Mouse (Mus musculus): ENCODE measurements around the gene Daxx.

Gene Daxx

DNA sequence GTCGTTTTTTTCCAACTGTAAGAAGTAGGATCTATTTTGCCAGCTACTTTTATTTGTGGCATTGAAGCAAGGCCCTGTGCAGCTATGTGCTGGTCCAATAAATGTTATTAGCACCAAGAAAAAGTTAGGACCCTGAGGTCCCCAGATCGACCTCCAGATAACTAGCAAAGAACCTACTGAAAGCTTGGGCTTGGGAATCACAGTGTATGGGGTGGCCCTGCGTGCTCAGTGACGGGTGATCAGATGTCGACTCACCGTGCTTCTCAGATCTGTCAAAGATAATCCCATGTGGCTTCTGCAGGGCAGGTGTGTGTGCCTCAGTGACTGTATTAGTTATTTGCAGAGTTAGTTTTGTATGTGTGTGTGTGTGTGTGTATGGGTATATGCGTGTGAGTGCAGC lies 12.1 kb downstream of the Daxx start:
- no peak for DNase-seq

DNA sequence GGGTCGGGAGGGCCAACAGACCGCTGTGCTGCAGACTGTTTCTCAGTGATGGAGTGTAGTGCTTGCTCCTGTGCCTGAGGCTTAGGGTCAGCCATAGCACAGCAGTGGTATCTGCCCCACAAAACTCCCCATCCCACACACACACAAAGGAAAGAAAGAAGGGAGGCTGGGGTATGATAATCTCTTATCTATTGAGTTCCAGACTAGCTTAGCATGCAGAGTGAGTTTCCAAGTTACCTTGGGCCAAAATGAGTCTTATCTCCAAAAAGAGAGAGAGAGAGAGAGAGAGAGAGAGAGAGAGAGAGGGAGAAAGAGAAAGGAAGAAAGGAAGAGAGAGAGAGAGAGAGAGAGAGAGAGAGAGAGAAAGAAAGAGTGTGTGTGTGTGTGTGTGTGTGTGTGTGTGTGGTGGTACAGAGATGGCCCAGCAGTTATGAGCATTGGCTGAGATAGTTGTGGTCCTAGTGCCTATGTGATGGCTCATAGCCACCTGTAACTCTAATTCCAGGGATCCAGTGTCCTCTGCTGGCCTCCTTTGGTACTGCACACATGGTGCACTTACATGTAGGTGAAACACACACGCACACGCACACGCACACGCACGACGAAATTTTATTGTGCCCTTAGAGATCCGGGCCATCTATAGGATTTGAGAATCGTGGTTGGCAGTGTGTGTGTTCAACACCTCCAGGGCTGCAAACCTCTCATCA lies 15.5 kb downstream of the Daxx start:
- DNase-seq: peak; percentile 44 to 66

DNA sequence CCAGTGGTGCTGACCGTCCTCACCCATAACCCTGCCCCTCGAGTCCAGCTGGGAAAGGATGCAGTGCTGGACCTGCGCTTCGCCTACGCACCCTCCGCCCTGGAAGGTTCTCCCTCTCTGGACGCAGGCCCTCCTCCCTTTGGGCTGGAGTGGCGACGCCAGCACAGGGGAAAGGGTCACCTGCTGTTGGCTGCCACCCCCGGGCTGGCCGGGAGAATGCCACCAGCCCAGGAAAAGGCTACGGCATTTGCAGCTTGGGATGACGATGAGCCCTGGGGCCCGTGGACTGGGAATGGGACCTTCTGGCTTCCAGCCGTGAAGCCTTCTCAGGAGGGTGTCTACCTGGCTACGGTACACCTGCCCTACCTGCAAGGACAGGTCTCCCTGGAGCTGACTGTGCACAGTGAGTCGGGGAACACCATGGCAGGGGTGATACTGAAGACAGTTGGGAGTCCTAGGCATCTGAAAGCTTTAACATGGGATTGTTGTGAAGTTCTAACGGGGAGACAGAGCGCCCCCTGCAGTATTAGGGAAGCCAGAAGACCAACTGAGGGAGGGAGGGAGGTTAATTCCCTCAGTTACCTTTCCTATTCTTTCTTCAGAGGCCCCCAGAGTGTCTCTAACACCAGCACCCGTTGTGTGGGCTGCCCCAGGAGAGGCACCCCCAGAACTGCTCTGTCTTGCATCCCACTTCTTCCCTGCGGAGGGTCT lies 16.3 kb downstream of the Daxx start:
- no peak for DNase-seq

DNA sequence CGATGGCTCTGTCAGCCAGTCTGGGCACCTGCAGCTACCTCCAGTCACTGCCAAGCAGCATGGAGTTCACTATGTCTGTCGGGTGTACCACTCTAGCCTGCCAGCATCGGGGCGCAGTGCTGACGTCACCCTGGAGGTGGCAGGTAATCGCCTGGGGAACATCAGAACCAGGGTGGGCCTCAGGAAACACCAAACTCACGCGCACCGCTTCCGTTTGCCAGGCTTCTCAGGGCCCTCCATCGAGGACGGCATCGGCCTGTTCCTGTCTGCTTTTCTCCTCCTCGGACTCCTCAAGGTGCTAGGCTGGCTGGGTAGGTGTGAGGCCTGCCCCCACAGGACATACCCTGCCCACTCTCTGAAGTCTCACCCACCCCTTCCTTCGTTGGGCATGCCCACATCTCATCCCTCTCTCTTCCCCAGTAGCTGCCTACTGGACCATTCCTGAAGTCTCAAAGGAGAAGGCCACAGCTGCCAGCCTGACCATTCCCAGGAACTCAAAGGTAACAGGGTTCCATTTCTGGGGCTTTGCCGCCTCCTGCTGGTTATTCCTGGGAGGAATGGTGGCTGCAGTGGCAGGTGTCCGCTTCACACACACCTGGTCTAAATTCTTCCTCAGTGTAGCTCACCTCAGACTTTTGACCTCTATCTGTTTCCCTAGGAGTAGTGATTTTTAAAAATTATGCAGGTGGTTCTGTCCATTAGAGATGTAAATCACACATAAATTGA lies 17.2 kb downstream of the Daxx start:
- no peak for DNase-seq

DNA sequence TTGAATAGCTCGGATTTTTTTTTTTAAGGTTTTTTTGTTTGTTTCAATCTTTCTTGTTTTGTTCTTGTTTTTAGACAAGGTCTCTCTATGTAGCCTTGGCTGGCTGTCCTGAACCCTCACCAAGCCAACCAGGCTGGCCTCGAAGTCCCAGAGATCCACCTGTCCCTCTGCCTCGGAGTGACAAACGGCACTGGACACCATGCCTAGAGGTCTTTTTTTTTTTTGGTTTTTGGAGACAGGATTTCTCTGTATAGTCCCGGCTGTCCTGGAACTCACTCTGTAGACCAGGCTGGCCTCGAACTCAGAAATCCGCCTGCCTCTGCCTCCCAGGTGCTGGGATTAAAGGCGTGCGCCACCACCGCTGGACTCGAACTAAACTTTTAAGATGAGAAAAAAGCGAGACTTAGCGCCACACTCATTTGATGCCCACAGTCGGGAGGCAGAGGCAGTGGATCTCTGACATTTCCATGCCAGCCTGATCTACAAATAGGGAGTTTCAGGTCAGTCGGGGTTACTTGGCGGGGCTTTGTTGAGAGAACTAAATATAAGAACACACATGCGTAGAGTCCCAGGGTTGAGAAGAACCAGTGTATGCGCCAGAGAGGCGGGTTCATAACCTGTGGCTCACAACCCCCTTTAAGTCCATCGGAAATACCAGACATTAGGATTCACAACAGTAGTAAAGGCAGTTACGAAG lies 19.2 kb downstream of the Daxx start:
- DNase-seq: no peak

DNA sequence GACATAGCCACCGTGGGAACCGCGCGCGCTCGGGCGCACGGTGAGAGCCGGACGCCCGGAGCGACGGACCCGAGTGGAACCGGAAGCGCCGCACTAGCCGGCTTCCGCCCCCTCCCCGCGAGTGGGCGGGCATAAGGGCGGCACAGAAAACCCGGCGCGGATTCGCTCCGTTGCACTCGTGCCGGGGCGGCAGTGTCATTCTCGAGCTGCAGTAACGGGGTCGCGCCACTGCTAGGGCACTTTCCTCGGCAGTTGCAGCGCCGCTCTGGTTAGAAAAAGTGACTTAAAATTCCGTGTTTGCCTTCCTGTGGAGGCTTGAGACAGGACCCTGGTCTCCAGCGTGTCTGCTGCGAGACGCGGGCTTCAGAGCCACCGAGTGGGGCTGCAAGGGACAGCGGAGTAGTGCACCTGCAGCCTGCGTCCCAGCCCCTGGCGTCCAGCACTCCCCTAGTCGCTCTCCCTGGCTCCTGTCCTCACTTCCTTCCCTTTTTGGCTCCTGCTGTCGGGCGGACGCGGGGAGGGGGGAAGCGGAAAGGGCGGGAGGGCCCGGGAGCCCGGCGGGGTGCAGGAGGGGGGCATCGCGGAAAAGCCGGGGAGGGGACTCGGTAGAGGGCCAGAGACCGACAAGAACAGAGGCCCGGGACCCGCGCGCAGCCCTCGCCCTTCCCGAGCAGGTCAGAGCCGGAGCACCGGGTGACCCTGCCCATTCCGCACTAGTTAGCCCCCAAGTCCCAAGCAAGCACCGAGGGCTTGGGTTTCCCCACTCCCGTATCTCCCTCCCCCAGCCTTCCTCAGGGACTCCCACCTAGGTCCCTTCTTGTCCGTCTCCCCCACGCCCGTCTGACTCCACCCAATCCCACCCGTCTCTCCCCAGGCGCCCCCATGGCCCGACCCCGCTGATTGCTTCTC lies 20.4 kb downstream of the Daxx start, which contains the start of gene Rgl2:
TSS of gene Rgl2 (plus strand) at position 173 of the 909 bp plus-strand sequence.
- peak; percentile 98 for DNase-seq

- peak; percentile 63 to 69 for DNase-seq
Observed at GRCm38 (mm10) chr17:33930280-33931158, 21.3 kb downstream of the Daxx start.

GRCm38 (mm10) chr17:33931159-33931866 lies 22.1 kb downstream of the Daxx start:
- DNase-seq: no peak

- no peak for DNase-seq
Observed at GRCm38 (mm10) chr17:33931947-33932346, 22.7 kb downstream of the Daxx start.

DNA sequence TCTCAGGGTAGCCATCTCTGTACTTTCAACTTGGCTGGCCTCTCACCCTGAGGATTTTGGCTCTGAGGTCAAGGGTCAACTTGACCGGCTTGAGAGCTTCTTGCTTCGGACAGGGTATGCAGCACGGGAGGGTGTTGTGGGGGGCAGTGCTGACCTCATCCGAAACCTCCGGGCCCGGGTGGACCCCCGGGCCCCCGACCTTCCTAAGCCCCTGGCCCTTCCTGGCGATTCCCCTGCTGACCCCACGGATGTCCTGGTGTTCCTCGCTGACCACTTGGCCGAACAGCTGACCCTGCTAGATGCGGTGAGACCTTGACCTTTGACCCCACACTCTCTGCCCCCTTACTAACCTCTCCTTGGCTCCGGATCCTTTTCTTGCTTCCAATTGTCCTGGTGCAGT lies 23.2 kb downstream of the Daxx start:
- no peak for DNase-seq

GRCm38 (mm10) chr17:33932970-33933369 lies 23.8 kb downstream of the Daxx start:
- no peak for DNase-seq

DNA sequence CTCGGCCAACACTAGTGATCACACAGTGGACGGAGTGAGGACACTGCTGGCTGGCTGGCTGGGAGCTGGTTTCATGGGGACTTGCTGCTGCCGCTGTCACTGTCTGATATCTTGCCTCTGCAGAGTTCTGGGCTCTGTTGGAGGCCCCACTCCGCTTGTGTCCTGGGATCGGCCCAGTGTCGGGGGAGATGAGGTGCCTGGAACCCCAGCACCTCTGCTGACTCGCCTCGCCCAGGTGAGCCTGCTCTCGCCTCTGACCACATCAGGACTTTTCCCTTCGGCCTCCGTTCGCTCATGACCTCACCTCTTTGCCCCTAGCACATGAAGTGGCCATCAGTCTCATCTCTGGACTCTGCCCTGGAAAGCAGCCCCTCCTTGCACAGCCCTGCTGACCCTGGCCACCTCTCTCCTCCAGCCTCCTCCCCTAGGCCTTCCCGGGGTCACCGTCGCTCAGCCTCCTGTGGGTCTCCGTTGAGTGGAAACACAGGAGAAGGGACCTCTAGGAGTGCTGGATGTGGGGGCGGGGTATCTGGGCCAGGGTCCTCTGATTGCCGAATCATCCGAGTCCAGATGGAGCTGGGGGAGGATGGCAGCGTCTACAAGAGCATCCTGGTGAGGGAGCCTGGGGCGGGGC lies 26.3 kb downstream of the Daxx start:
- DNase-seq: no peak

- no peak for DNase-seq
Observed at GRCm38 (mm10) chr17:33936993-33937392, 27.8 kb downstream of the Daxx start.

DNA sequence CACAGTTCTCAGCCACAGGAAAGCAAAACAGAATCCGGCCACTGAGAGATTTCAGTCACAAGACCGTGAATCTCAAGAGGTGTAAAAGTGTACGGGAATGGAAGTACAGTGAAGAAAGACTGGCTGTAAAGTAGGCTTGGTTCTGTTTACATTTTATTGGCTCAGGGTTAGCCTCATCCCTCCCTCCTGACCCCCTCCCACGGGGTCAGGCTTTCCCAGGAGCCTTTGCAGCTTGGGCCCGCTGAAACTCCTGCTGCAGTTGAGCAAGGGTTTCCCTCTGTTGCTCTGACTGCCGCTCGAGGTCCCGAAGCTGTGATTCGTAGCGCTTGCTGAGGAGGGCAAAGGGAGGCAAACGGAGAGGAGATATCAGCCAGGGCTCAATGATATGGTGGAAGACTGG lies 29.6 kb downstream of the Daxx start:
- DNase-seq: no peak

GRCm38 (mm10) chr17:33940206-33940805 lies 31.1 kb downstream of the Daxx start, which contains the start of the genes Pfdn6 and Wdr46:
Gene Pfdn6, minus strand, starts transcription at chr17:33940343.
Gene Wdr46, plus strand, starts transcription at chr17:33940660.
- peak; percentile 88 to 92 for DNase-seq

DNA sequence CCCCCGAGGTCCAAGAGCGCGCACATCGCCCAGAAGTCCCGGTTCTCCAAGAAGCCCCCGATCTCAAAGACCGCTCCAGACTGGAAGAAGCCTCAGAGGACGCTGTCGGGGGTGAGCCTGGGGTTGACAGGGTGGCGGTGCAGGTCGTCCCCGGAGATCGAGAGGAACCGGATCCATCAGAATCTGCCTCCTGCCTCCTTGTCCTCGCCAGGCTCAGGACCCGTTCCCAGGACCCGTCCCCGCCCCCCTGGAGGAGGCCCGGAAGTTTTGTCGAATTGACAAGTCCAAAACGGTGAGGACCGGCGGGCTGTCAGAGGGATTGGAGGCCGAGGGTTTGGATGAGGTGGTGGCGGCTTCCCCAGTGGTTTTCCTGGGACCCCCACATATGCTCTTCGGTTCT lies 31.8 kb downstream of the Daxx start:
- peak; percentile 25 to 41 for DNase-seq

DNA sequence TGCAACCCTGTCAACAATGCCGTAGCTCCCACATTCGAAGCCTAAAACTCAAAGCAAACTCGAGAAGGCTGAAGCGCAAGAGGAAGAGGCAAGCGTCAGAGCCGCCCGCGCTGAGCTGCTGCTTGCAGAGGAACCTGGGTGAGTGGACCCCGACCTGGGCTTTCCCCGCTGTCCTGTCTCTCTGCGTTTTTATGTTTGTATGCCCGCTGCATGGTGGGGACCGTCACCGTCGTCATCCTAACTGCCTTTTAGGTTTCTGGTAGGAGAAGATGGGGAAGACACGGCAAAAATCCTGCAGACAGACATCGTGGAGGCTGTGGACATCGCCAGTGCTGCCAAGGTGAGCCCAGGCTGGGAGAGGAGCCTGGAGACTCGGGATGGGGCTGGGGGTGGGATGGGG lies 32.2 kb downstream of the Daxx start:
- DNase-seq: no peak

GRCm38 (mm10) chr17:33943454-33943853 lies 34.2 kb downstream of the Daxx start:
- no peak for DNase-seq

- DNase-seq: no peak
Observed at GRCm38 (mm10) chr17:33947430-33948089, 38.3 kb downstream of the Daxx start.
